Mouse (Mus musculus) liver, embryonic 14.5 days (tissue): ENCODE measurements around the gene Mndal.
"Not testable (repeated sequence)": the region's sequence is repeated elsewhere in the genome, so short reads cannot be mapped to it uniquely, and the experiment has no call there.

Experiments
- CTCF ChIP-seq: IDR thresholded peaks from 2 replicates; pipeline ENCODE4 v1.5.1; 2016; ENCODE audit warnings: antibody characterized with exemption, low read depth, control low read depth
- EP300 ChIP-seq: IDR thresholded peaks from 2 replicates; pipeline ENCODE4 v1.6.1; 2016; ENCODE audit warnings: antibody characterized with exemption, low read depth

DNA sequence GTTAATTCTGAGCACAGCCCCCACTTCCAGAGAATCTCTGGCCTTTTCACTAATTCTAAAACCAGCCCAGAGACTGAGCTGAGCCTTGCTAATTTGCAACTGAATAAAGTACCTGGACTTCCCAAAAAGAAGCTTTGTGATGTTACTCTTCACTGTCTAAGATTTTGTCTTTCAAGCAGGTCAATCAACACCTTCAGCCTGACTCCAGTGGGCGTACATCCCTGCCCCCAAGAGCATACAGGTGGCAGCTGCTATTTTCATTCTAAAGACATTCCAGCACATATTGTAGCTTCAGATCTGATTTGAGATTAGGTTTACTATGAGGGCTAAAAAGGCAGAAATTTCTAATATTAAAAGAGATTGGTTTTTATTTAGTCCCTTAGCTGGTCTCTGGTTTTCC, 73.7 kb downstream of the Mndal start:
- TF ChIP-seq CTCF, EP300: not testable (repeated sequence)
